Mouse (Mus musculus) MEL (cell line): Measurements from ENCODE around the gene Miip.

ENCODE experiments used
- CTCF ChIP-seq, 3 experiments: IDR thresholded peaks in 2 of 3; conservative IDR thresholded peaks in 1 of 3; 2 replicates each; pipeline ENCODE4 v1.5.1; 2011 to 2012; ENCODE audit warnings: low read length in 3 of 3, low read depth in 2 of 3, mild to moderate bottlenecking in 2 of 3, improper control_type of control experiment in 1 of 3, inconsistent platforms in 1 of 3, mixed read lengths in 1 of 3, moderate library complexity in 1 of 3; ENCODE audit not compliant: control insufficient read depth in 1 of 3, insufficient read depth in 1 of 3, poor library complexity in 1 of 3, severe bottlenecking in 1 of 3
- GATA1 ChIP-seq: IDR thresholded peaks from 2 replicates; pipeline ENCODE4 v1.6.1; 2011; ENCODE audit warnings: low read depth, low read length, improper control_type of control experiment
- HCFC1 ChIP-seq: IDR thresholded peaks from 2 replicates; pipeline ENCODE4 v1.6.1; 2012; ENCODE audit warnings: low read depth, mild to moderate bottlenecking, inconsistent platforms, low read length, improper control_type of control experiment, moderate library complexity
- MXI1 ChIP-seq: IDR thresholded peaks from 2 replicates; pipeline ENCODE4 v1.6.1; 2011; ENCODE audit warnings: mild to moderate bottlenecking, low read depth, low read length, improper control_type of control experiment
- POLR2A ChIP-seq, 2 experiments: IDR thresholded peaks; 2 replicates each; pipeline ENCODE4 v1.6.1; 2011 to 2012; ENCODE audit warnings: low read length in 2 of 2, mild to moderate bottlenecking in 2 of 2, control low read depth in 1 of 2, improper control_type of control experiment in 1 of 2, low read depth in 1 of 2, moderate library complexity in 1 of 2; ENCODE audit not compliant: control insufficient read depth in 1 of 2, insufficient read depth in 1 of 2, poor library complexity in 1 of 2
- ZNF384 ChIP-seq: IDR thresholded peaks from 2 replicates; pipeline ENCODE4 v1.6.1; 2012; ENCODE audit warnings: low read depth, mild to moderate bottlenecking, inconsistent platforms, low read length, improper control_type of control experiment

GRCm38 (mm10) chr4:147824389-147824788 is 44.2 kb downstream of the Miip start:
- TF ChIP-seq CTCF (IDR thresholded peaks at IDR 0.05 in 2 of 3, conservative IDR thresholded peaks at IDR 0.05 in 1 of 3; ENCODE audit: control insufficient read depth in 1 of 3, insufficient read depth in 1 of 3, low read depth in 2 of 3, low read length in 3 of 3, poor library complexity in 1 of 3, severe bottlenecking in 1 of 3) = no peak
- TF ChIP-seq POLR2A (IDR thresholded peaks at IDR 0.05; ENCODE audit: control insufficient read depth in 1 of 2, insufficient read depth in 1 of 2, low read depth in 1 of 2, low read length in 2 of 2, poor library complexity in 1 of 2) = no peak
- no peak for TF ChIP-seq HCFC1
- no peak for TF ChIP-seq MXI1
- no peak for TF ChIP-seq GATA1
- no peak for TF ChIP-seq ZNF384
